ENCODE assay signal across 7 mouse cellular contexts in the genomic region with DNA sequence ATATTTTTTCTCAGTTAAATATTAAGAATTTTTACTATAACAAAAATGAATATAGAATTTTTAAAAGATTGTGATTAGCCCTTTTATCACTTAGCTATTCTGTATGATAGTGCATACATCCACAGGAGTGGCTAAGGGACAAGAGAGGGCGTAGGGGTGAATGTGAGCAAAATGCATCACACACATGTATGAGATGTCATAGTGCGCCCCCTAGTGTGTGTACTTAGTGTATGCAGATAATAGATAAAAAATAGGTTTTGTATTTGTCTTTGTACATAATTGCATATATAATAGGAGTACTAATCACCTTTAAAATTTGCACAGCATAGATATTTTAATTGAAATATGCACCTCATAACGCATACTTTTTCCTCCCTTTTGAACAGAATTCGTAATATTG. TPM values are rescaled to one million over a fixed set of nuclear protein-coding genes. Genes with fewer than 3 reads are reported as not detected.
A peak's percentile ranks its signal among the peaks of the same experiment; 100 is the strongest.
DNase-seq lines count a peak whose midpoint lies in the region; ATAC-seq and TF ChIP-seq lines count a peak whose summit lies in the region.

No protein-coding gene starts in this region.

- no peak overlapping the region for H3K4me2 ChIP-seq in lung, embryonic 14.5 days

- H3K36me3 ChIP-seq in lung, embryonic 14.5 days (ENCODE audit: insufficient read depth) = peaks cover 65% of the 10 kb centered on the region

- DNase-seq in left cerebral cortex, adult 2 months (ENCODE audit: extremely low spot score in 1 of 2, low spot score in 2 of 2) = no peak
- DNase-seq in left cerebral cortex, adult 8-10 months (ENCODE audit: low spot score in 2 of 2) = no peak
- DNase-seq in ES-CJ7 (ENCODE audit: low read depth, low spot score) = peak; percentile 76
- DNase-seq in embryo, embryonic 9.5 days (ENCODE audit: extremely low spot score) = peak; percentile 9
- DNase-seq in lung, embryonic 14.5 days = peak; percentile 72
- peak; percentile 67 for DNase-seq in testis, postnatal 10 days (ENCODE audit: low spot score)

- H3K4me1 ChIP-seq in lung, embryonic 14.5 days (ENCODE audit: insufficient read depth) = no peaks in the 10 kb centered on the region

- WGBS in lung, embryonic 14.5 days = 59% methylated on average over 4 of the region's 4 CpGs

- no peaks in the 10 kb centered on the region for H3K9me3 ChIP-seq in lung, embryonic 14.5 days (ENCODE audit: low read depth, low read length)

- H3K27me3 ChIP-seq in lung, embryonic 14.5 days (ENCODE audit: insufficient read depth, low read length) = no peaks in the 10 kb centered on the region

- TF ChIP-seq CTCF in left cerebral cortex, adult 2 months (IDR thresholded peaks at IDR 0.05) = peak; percentile 79
- peak; percentile 72 for TF ChIP-seq CTCF in lung, embryonic 14.5 days (IDR thresholded peaks at IDR 0.05; ENCODE audit: low read depth)

- no peak overlapping the region for H3K27ac ChIP-seq in left cerebral cortex, adult 2 months
- H3K27ac ChIP-seq in lung, embryonic 14.5 days (ENCODE audit: low read depth) = no peak overlapping the region

- no peak overlapping the region for H3K9ac ChIP-seq in lung, embryonic 14.5 days

- intact Hi-C loops in left cerebral cortex, adult 2 months (cut with DNase I) = no loop called here

- peak; percentile 84 for ATAC-seq in activated CD4-positive, CD25-positive, alpha-beta regulatory T cell, adult 4 months
- ATAC-seq in lung, embryonic 14.5 days (ENCODE audit: insufficient read depth) = no peak

- no peak overlapping the region for H3K4me3 ChIP-seq in left cerebral cortex, adult 2 months
- no peak overlapping the region for H3K4me3 ChIP-seq in lung, embryonic 14.5 days (ENCODE audit: low read depth, low read length)

RNA-seq across cellular contexts. Expression of a gene that starts 8.1 kb away (rescaled TPM):
- 10 to 100 TPM; 26.9 to 28.3 TPM for total RNA-seq in left cerebral cortex, adult 2 months (2021)
- 10 to 100 TPM; 21.3 to 28.4 (median 25.4) TPM for total RNA-seq in left cerebral cortex, adult 8-10 months (2022)
- polyA plus RNA-seq in activated CD4-positive, CD25-positive, alpha-beta regulatory T cell, adult 4 months (2017; shearing (Covaris generic)) = 10 to 100 TPM; 38.3 to 42.6 TPM
- polyA plus RNA-seq in lung, embryonic 14.5 days (2014; fragmentation: Nextera tagmentation; extraction: Ambion mirVana) = 28.2 and 29.2 TPM in 2 replicates

RNA-seq across cellular contexts. Expression of a gene that starts 8.1 kb away (rescaled TPM):
- total RNA-seq in left cerebral cortex, adult 2 months (2021) = 10 to 100 TPM; 36.8 to 37.1 TPM
- total RNA-seq in left cerebral cortex, adult 8-10 months (2022) = 10 to 100 TPM; 29.4 to 43.6 (median 33.9) TPM
- polyA plus RNA-seq in activated CD4-positive, CD25-positive, alpha-beta regulatory T cell, adult 4 months (2017; shearing (Covaris generic)) = 100 to 1,000 TPM; 119 to 163 TPM
- 71.5 and 72.8 TPM in 2 replicates for polyA plus RNA-seq in lung, embryonic 14.5 days (2014; fragmentation: Nextera tagmentation; extraction: Ambion mirVana)

RNA-seq across cellular contexts. Expression of a gene that starts 46.8 kb away (rescaled TPM):
- 1 to 10 TPM in 1 of 2 experiments, under 1 TPM in 1; 0.36 to 3.0 TPM for total RNA-seq in left cerebral cortex, adult 2 months (2021)
- total RNA-seq in left cerebral cortex, adult 8-10 months (2022) = 1 to 10 TPM in 2 of 4 experiments, not detected in 2; 1.2 to 3.0 TPM
- polyA plus RNA-seq in activated CD4-positive, CD25-positive, alpha-beta regulatory T cell, adult 4 months (2017; shearing (Covaris generic)) = 1 to 10 TPM; 5.1 to 9.7 TPM
- 3.1 and 4.6 TPM in 2 replicates for polyA plus RNA-seq in lung, embryonic 14.5 days (2014; fragmentation: Nextera tagmentation; extraction: Ambion mirVana)

RNA-seq across cellular contexts. Expression of a gene that starts 52.3 kb away (rescaled TPM):
- 100 to 1,000 TPM; 102 to 103 TPM for total RNA-seq in left cerebral cortex, adult 2 months (2021)
- total RNA-seq in left cerebral cortex, adult 8-10 months (2022) = 100 to 1,000 TPM; 108 to 345 (median 194) TPM
- polyA plus RNA-seq in activated CD4-positive, CD25-positive, alpha-beta regulatory T cell, adult 4 months (2017; shearing (Covaris generic)) = 10 to 100 TPM; 76.8 to 77.4 TPM
- polyA plus RNA-seq in lung, embryonic 14.5 days (2014; fragmentation: Nextera tagmentation; extraction: Ambion mirVana) = 22.9 and 26.4 TPM in 2 replicates

Comparison
In these comparisons a context has a peak if more than half of its experiments do, and no peak if none do; other contexts are left out.
1. DNase-seq: peak in ES-CJ7 (single experiment), embryo, embryonic 9.5 days (single experiment), lung, embryonic 14.5 days (single experiment) and testis, postnatal 10 days (single experiment); none in left cerebral cortex, adult 2 months (0 of 2) and left cerebral cortex, adult 8-10 months (0 of 2).